Mouse (Mus musculus) heart, postnatal 0 days (tissue): ENCODE data around the gene Fcho2.

Source experiments
- CTCF ChIP-seq: IDR thresholded peaks from 2 replicates; pipeline ENCODE4 v1.5.1; 2016; ENCODE audit warnings: antibody characterized with exemption, control low read depth, low read depth
- EP300 ChIP-seq: IDR thresholded peaks from 2 replicates; pipeline ENCODE4 v1.6.1; 2016; ENCODE audit warnings: antibody characterized with exemption, low read depth

- TF ChIP-seq CTCF (no peak), EP300 (no peak)
Measured at GRCm38 (mm10) chr13:98743214-98743613, 72.0 kb downstream of the Fcho2 start.
